Mouse (Mus musculus) liver, adult 2 months (tissue): ENCODE results near the gene F2r. TPM values are rescaled to one million over a fixed set of nuclear protein-coding genes. Genes with fewer than 3 reads are reported as not detected.

Experiments used
- DNase-seq: peaks from one replicate; pipeline ENCODE4 v3.0.0-alpha.2; 2011; ENCODE audit warnings: low read depth, low spot score; ENCODE audit errors: extremely low read depth
- H3K27ac ChIP-seq: fragments of 200-500 bp; replicated peaks from 2 replicates; pipeline ENCODE4 v1.5.1; 2012; ENCODE audit warnings: low read depth, mild to moderate bottlenecking, control low read depth, inconsistent platforms, low read length; ENCODE audit not compliant: insufficient read depth
- H3K27me3 ChIP-seq: fragments of 200-500 bp; 2 replicates; pipeline ENCODE4 v1.6.1; 2012; ENCODE audit warnings: mild to moderate bottlenecking, moderate library complexity, low read length, inconsistent platforms; ENCODE audit not compliant: control insufficient read depth, insufficient read depth
- H3K36me3 ChIP-seq: fragments of 200-500 bp; 2 replicates; pipeline ENCODE4 v1.6.1; 2012; ENCODE audit warnings: low read length, inconsistent platforms; ENCODE audit not compliant: control insufficient read depth, insufficient read depth
- H3K4me1 ChIP-seq: fragments of 200-500 bp; 2 replicates; pipeline ENCODE4 v1.6.1; 2011; ENCODE audit warnings: low read length; ENCODE audit not compliant: control insufficient read depth, insufficient read depth
- H3K4me3 ChIP-seq: fragments of 200-500 bp; 2 replicates; pipeline ENCODE4 v1.5.1; 2011; ENCODE audit warnings: low read depth, mild to moderate bottlenecking, control low read depth, low read length, moderate library complexity; ENCODE audit not compliant: insufficient read depth
- H3K79me2 ChIP-seq: fragments of 200-500 bp; 2 replicates; pipeline ENCODE4 v1.6.1; 2012; ENCODE audit warnings: inconsistent platforms, mild to moderate bottlenecking, low read length, moderate library complexity; ENCODE audit not compliant: control insufficient read depth, insufficient read depth
- H3K9ac ChIP-seq: fragments of 200-500 bp; 2 replicates; pipeline ENCODE4 v1.6.1; 2012; ENCODE audit warnings: low read depth, mild to moderate bottlenecking, control low read depth, inconsistent platforms, low read length
- CTCF ChIP-seq: fragments of 200-500 bp; IDR thresholded peaks from 2 replicates; pipeline ENCODE4 v1.5.1; 2011; ENCODE audit warnings: low read depth, low read length, control low read depth
- POLR2A ChIP-seq: fragments of 200-500 bp; IDR thresholded peaks from 2 replicates; pipeline ENCODE4 v1.6.1; 2011; ENCODE audit warnings: low read length, control low read depth; ENCODE audit not compliant: insufficient read depth; ENCODE audit errors: extremely low read depth
- WGBS: fragments of 180-500 bp; shearing (Covaris S2); methylation state at CpG from one replicate; pipeline ENCODE4 v1.1.7; 2018; 5-methylcytosine and 5-hydroxymethylcytosine counted together
- polyA plus RNA-seq: library from polyadenylated mRNA; depleted of rRNA; stranded (reverse); fragments of >200 nt; gene quantifications from 2 replicates; pipeline ENCODE4 v1.2.3, GENCODE M21; 2012
- total RNA-seq: library from RNA; depleted of rRNA; stranded (reverse); fragments of >200 nt; gene quantifications from 2 replicates; pipeline ENCODE4 v1.2.3, GENCODE M21; 2014

Gene F2r
- total and polyA plus RNA-seq, 2 experiments = 7.8 to 10.0 TPM

GRCm38 (mm10) chr13:95617082-95617670 lies 1.1 kb downstream of the F2r start:
- Histone ChIP-seq H3K4me1 (peaks cover 14% of the 10 kb centered on the region; the same call in 1 of the 2 replicates), H3K27ac (0 out of 2 replicates have a peak overlapping the region, but pooled peaks have one; percentile 3), H3K79me2 (peaks cover 11% of the 10 kb centered on the region; the same call in 1 of the 2 replicates), H3K27me3 (no peaks in the 10 kb centered on the region), H3K9ac (peak overlapping the region; percentile 1; the same call in 1 of the 2 replicates), H3K4me3 (peak overlapping the region; percentile 98), H3K36me3 (no peaks in the 10 kb centered on the region)
- WGBS = 24% methylated on average over 17 of the region's 17 CpGs
- no peak for TF ChIP-seq POLR2A
- TF ChIP-seq CTCF = no peak
- no peak for DNase-seq

DNA sequence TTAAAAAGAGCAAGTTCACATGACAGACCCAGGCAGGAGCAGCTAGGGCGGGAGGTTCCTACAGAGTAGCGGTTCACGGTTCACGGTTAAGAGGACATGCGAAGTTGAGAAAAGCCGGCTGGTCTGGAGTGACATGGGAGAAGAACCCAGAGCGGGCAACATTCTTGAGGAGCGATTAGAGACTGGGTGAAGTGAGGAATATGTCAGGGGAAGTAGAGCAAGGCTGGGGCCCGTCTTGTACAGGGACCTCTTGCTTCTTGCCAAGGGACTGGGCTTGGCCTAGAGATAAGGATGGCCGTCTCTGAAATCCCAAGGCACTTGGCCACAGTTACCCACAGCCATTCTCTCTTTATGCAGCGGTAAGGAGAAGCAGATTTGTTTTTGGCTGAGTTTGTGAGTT lies 1.8 kb downstream of the F2r start:
- Histone ChIP-seq H3K36me3 (no peaks in the 10 kb centered on the region), H3K4me1 (peaks cover 14% of the 10 kb centered on the region; the same call in 1 of the 2 replicates), H3K27ac (no peak overlapping the region), H3K9ac (peak overlapping the region; percentile 22; the same call in 1 of the 2 replicates), H3K4me3 (no peak overlapping the region; the same call in 1 of the 2 replicates), H3K27me3 (no peaks in the 10 kb centered on the region), H3K79me2 (peaks cover 16% of the 10 kb centered on the region; the same call in 1 of the 2 replicates)
- no peak for TF ChIP-seq POLR2A
- no peak for TF ChIP-seq CTCF
- 78% methylated on average over 11 of the region's 11 CpGs for WGBS
- DNase-seq = no peak

- Histone ChIP-seq H3K36me3 (no peaks in the 10 kb centered on the region), H3K9ac (no peak overlapping the region), H3K4me1 (peaks cover 22% of the 10 kb centered on the region; the same call in 1 of the 2 replicates), H3K27ac (no peak overlapping the region), H3K4me3 (no peak overlapping the region), H3K79me2 (peaks cover 19% of the 10 kb centered on the region; the same call in 1 of the 2 replicates), H3K27me3 (no peaks in the 10 kb centered on the region)
- 45% methylated on average over 6 of the region's 6 CpGs for WGBS
- DNase-seq = peak; percentile 56
- TF ChIP-seq POLR2A = no peak
- no peak for TF ChIP-seq CTCF
Measured at GRCm38 (mm10) chr13:95614757-95615156, 3.5 kb downstream of the F2r start.

GRCm38 (mm10) chr13:95612243-95612642 lies 6.0 kb downstream of the F2r start:
- H3K27ac ChIP-seq = no peak overlapping the region
- no peaks in the 10 kb centered on the region for H3K36me3 ChIP-seq
- DNase-seq = no peak
- H3K4me1 ChIP-seq = peaks cover 34% of the 10 kb centered on the region
- 85% methylated on average over 10 of the region's 10 CpGs for WGBS
- H3K27me3 ChIP-seq = no peaks in the 10 kb centered on the region
- no peak overlapping the region for H3K4me3 ChIP-seq
- H3K9ac ChIP-seq = no peak overlapping the region
- peaks cover 26% of the 10 kb centered on the region; the same call in 1 of the 2 replicates for H3K79me2 ChIP-seq
- TF ChIP-seq CTCF = no peak
- TF ChIP-seq POLR2A = no peak

DNA sequence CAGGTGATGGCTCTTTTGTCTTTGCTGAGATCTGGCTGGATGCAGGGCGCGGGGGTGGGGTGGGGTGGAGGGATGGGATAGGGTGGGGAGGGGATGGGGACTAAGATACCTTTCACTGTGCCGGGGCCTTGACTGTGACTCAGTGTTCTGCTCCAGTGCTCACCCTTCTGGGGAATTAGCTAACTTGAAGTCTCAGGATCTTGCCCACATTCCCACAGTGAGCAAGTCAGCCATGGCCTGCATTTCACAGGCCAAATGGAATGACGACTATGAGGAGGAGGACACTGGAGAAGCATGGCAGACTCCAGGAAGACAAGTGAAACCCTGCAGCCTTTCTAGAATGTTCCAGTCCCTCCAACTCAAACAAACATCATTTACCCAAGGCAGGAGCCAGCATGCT lies 6.5 kb downstream of the F2r start:
- no peak for DNase-seq
- Histone ChIP-seq H3K4me3 (no peak overlapping the region), H3K4me1 (peaks cover 30% of the 10 kb centered on the region), H3K27me3 (no peaks in the 10 kb centered on the region), H3K27ac (no peak overlapping the region), H3K79me2 (peaks cover 29% of the 10 kb centered on the region; the same call in 1 of the 2 replicates), H3K36me3 (no peaks in the 10 kb centered on the region), H3K9ac (no peak overlapping the region)
- TF ChIP-seq POLR2A = no peak
- 90% methylated on average over 4 of the region's 4 CpGs for WGBS
